Mouse (Mus musculus) stomach, embryonic 16.5 days (tissue): ENCODE measurements around the gene B4galt5. TPM values are rescaled to one million over a fixed set of nuclear protein-coding genes. Genes with fewer than 3 reads are reported as not detected.

Experiments
- ATAC-seq: fragments of 200-750 bp; cut with Nextera tagmentation; 2 replicates; pipeline ENCODE4 v1.8.0; 2017; ENCODE audit warnings: moderate number of reproducible peaks, moderate TSS enrichment; ENCODE audit not compliant: insufficient read depth, low FRiP score
- H3K27ac ChIP-seq: fragments of 300-500 bp; sonication (generic); 2 replicates; pipeline ENCODE4 v1.5.1; 2014; ENCODE audit warnings: low read length
- H3K27me3 ChIP-seq: fragments of 300-500 bp; sonication (generic); 2 replicates; pipeline ENCODE4 v1.6.1; 2014; ENCODE audit warnings: low read length, control low read depth, mixed read lengths; ENCODE audit not compliant: control insufficient read depth, insufficient read depth
- H3K36me3 ChIP-seq: fragments of 300-500 bp; sonication (generic); 2 replicates; pipeline ENCODE4 v1.6.1; 2014; ENCODE audit warnings: low read length; ENCODE audit not compliant: control insufficient read depth, insufficient read depth
- H3K4me1 ChIP-seq: fragments of 300-500 bp; sonication (generic); 2 replicates; pipeline ENCODE4 v1.6.1; 2014; ENCODE audit warnings: low read length, control low read depth, mixed read lengths; ENCODE audit not compliant: control insufficient read depth, insufficient read depth
- H3K4me2 ChIP-seq: fragments of 300-500 bp; sonication (generic); 2 replicates; pipeline ENCODE4 v1.6.1; 2014; ENCODE audit warnings: low read depth, low read length, mixed read lengths
- H3K4me3 ChIP-seq: fragments of 300-500 bp; sonication (generic); replicated peaks from 2 replicates; pipeline ENCODE4 v1.5.1; 2014; ENCODE audit warnings: mild to moderate bottlenecking, low read length
- H3K9ac ChIP-seq: fragments of 300-500 bp; sonication (generic); 2 replicates; pipeline ENCODE4 v1.6.1; 2014; ENCODE audit warnings: low read length
- H3K9me3 ChIP-seq: fragments of 300-500 bp; sonication (generic); replicated peaks from 2 replicates; pipeline ENCODE4 v1.6.1; 2016; ENCODE audit warnings: low read length, control low read depth; ENCODE audit not compliant: control insufficient read depth
- whole genome bisulfite sequencing: fragments of 180-500 bp; shearing (Covaris S2); extraction: QIAGEN DNeasy Blood & Tissue Kit; methylation state at CpG from one replicate; pipeline ENCODE4 v1.1.7; 2014; 5-methylcytosine and 5-hydroxymethylcytosine counted together
- polyA plus RNA-seq: library from polyadenylated mRNA; unstranded; fragments of >200 nt; fragmentation: Nextera tagmentation; extraction: Ambion mirVana; gene quantifications from 2 replicates; pipeline ENCODE4 v1.2.1, GENCODE M21; 2015

The B4galt5 gene
- polyA plus RNA-seq, 1 experiment from 2014 or later, result 7.5 TPM

- no peaks in the 10 kb centered on the region for H3K9me3 ChIP-seq
- H3K9ac ChIP-seq, result no peak overlapping the region
- no peak for ATAC-seq
- no peaks in the 10 kb centered on the region for H3K27me3 ChIP-seq
- no peak overlapping the region for H3K4me3 ChIP-seq
- no peaks in the 10 kb centered on the region for H3K4me1 ChIP-seq
- H3K4me2 ChIP-seq, result no peak overlapping the region
- 76% methylated on average over 13 of the region's 13 CpGs for whole genome bisulfite sequencing
- no peak overlapping the region for H3K27ac ChIP-seq
- H3K36me3 ChIP-seq, result no peaks in the 10 kb centered on the region
These were observed 75.7 kb downstream of the B4galt5 start for GRCm38 (mm10) chr2:167273206-167273740.

GRCm38 (mm10) chr2:167272706-167273105 is 76.3 kb downstream of the B4galt5 start:
- no peak overlapping the region for H3K4me3 ChIP-seq
- H3K36me3 ChIP-seq, result no peaks in the 10 kb centered on the region
- H3K4me2 ChIP-seq, result no peak overlapping the region
- no peaks in the 10 kb centered on the region for H3K4me1 ChIP-seq
- no peak overlapping the region for H3K9ac ChIP-seq
- 81% methylated on average over 3 of the region's 3 CpGs for WGBS
- ATAC-seq, result no peak
- H3K27ac ChIP-seq, result no peak overlapping the region
- no peaks in the 10 kb centered on the region for H3K9me3 ChIP-seq
- no peaks in the 10 kb centered on the region for H3K27me3 ChIP-seq

- H3K4me3 ChIP-seq, result no peak overlapping the region
- H3K4me2 ChIP-seq, result no peak overlapping the region
- WGBS, result 66% methylated on average over 9 of the region's 9 CpGs
- H3K27ac ChIP-seq, result no peak overlapping the region
- H3K9me3 ChIP-seq, result no peaks in the 10 kb centered on the region
- H3K9ac ChIP-seq, result no peak overlapping the region
- H3K36me3 ChIP-seq, result no peaks in the 10 kb centered on the region
- no peaks in the 10 kb centered on the region for H3K4me1 ChIP-seq
- H3K27me3 ChIP-seq, result no peaks in the 10 kb centered on the region
- no peak for ATAC-seq
These were observed 77.9 kb downstream of the B4galt5 start for GRCm38 (mm10) chr2:167271121-167271521.

GRCm38 (mm10) chr2:167270496-167270895 is 78.5 kb downstream of the B4galt5 start:
- H3K4me2 ChIP-seq, result no peak overlapping the region
- no peaks in the 10 kb centered on the region for H3K4me1 ChIP-seq
- no peak overlapping the region for H3K27ac ChIP-seq
- H3K27me3 ChIP-seq, result no peaks in the 10 kb centered on the region
- WGBS, result 89% methylated on average over 3 of the region's 3 CpGs
- H3K4me3 ChIP-seq, result no peak overlapping the region
- H3K36me3 ChIP-seq, result no peaks in the 10 kb centered on the region
- no peak overlapping the region for H3K9ac ChIP-seq
- H3K9me3 ChIP-seq, result no peaks in the 10 kb centered on the region
- no peak for ATAC-seq

- 97% methylated on average over 1 of the region's 1 CpGs for WGBS
- Histone ChIP-seq H3K9ac (no peak overlapping the region), H3K27me3 (no peaks in the 10 kb centered on the region), H3K4me2 (no peak overlapping the region), H3K36me3 (no peaks in the 10 kb centered on the region), H3K27ac (no peak overlapping the region), H3K9me3 (no peaks in the 10 kb centered on the region), H3K4me1 (no peaks in the 10 kb centered on the region), H3K4me3 (no peak overlapping the region)
- no peak for ATAC-seq
These were observed 80.3 kb downstream of the B4galt5 start for GRCm38 (mm10) chr2:167268721-167269120.

GRCm38 (mm10) chr2:167268411-167268690 is 80.6 kb downstream of the B4galt5 start:
- no peaks in the 10 kb centered on the region for H3K4me1 ChIP-seq
- 88% methylated on average over 8 of the region's 8 CpGs for WGBS
- no peaks in the 10 kb centered on the region for H3K9me3 ChIP-seq
- no peak for ATAC-seq
- no peak overlapping the region for H3K9ac ChIP-seq
- no peak overlapping the region for H3K4me3 ChIP-seq
- H3K36me3 ChIP-seq, result no peaks in the 10 kb centered on the region
- H3K27me3 ChIP-seq, result no peaks in the 10 kb centered on the region
- no peak overlapping the region for H3K27ac ChIP-seq
- no peak overlapping the region for H3K4me2 ChIP-seq

- H3K4me3 ChIP-seq, result no peak overlapping the region
- WGBS, result 70% methylated on average over 14 of the region's 14 CpGs
- no peaks in the 10 kb centered on the region for H3K4me1 ChIP-seq
- no peaks in the 10 kb centered on the region for H3K36me3 ChIP-seq
- H3K9ac ChIP-seq, result no peak overlapping the region
- H3K27me3 ChIP-seq, result no peaks in the 10 kb centered on the region
- no peak for ATAC-seq
- no peak overlapping the region for H3K27ac ChIP-seq
- H3K9me3 ChIP-seq, result no peaks in the 10 kb centered on the region
- H3K4me2 ChIP-seq, result no peak overlapping the region
These were observed 81.2 kb downstream of the B4galt5 start for GRCm38 (mm10) chr2:167267531-167268410.

- Histone ChIP-seq H3K4me2 (no peak overlapping the region), H3K36me3 (no peaks in the 10 kb centered on the region), H3K4me3 (no peak overlapping the region), H3K27ac (no peak overlapping the region), H3K9me3 (no peaks in the 10 kb centered on the region), H3K9ac (no peak overlapping the region), H3K27me3 (no peaks in the 10 kb centered on the region), H3K4me1 (no peaks in the 10 kb centered on the region)
- 83% methylated on average over 10 of the region's 10 CpGs for WGBS
- no peak for ATAC-seq
These were observed 82.8 kb downstream of the B4galt5 start for GRCm38 (mm10) chr2:167266231-167266630.

- Histone ChIP-seq H3K27ac (no peak overlapping the region), H3K27me3 (no peaks in the 10 kb centered on the region), H3K4me2 (no peak overlapping the region), H3K9me3 (no peaks in the 10 kb centered on the region), H3K9ac (no peak overlapping the region), H3K4me3 (no peak overlapping the region), H3K36me3 (no peaks in the 10 kb centered on the region), H3K4me1 (no peaks in the 10 kb centered on the region)
- no peak for ATAC-seq
- WGBS, result 59% methylated on average over 4 of the region's 5 CpGs
These were observed 83.2 kb downstream of the B4galt5 start for GRCm38 (mm10) chr2:167265806-167266205.
